Mouse (Mus musculus) embryo, embryonic 11.5 days (tissue): ENCODE results near the gene Cntn3.

Experiments
- DNase-seq: peaks from one replicate; pipeline ENCODE4 v3.0.0-alpha.2; 2012; ENCODE audit warnings: low read depth, low spot score

The Cntn3 gene

GRCm38 (mm10) chr6:102478320-102479080 lies 94.4 kb downstream of the Cntn3 start:
- no peak for DNase-seq

- no peak for DNase-seq
Measured at GRCm38 (mm10) chr6:102438353-102438752, 134.5 kb downstream of the Cntn3 start.

GRCm38 (mm10) chr6:102427549-102427948 lies 145.4 kb downstream of the Cntn3 start:
- DNase-seq = no peak

- DNase-seq = no peak
Measured at GRCm38 (mm10) chr6:102421781-102422180, 151.1 kb downstream of the Cntn3 start.

- no peak for DNase-seq
Measured at GRCm38 (mm10) chr6:102388590-102388989, 184.3 kb downstream of the Cntn3 start.

GRCm38 (mm10) chr6:102372112-102372511 lies 200.8 kb downstream of the Cntn3 start:
- DNase-seq = no peak

- no peak for DNase-seq
Measured at GRCm38 (mm10) chr6:102363880-102364279, 209.0 kb downstream of the Cntn3 start.

GRCm38 (mm10) chr6:102363291-102363832 lies 209.5 kb downstream of the Cntn3 start:
- no peak for DNase-seq

- DNase-seq = no peak
Measured at GRCm38 (mm10) chr6:102332144-102332543, 240.8 kb downstream of the Cntn3 start.

- no peak for DNase-seq
Measured at GRCm38 (mm10) chr6:102326711-102327110, 246.2 kb downstream of the Cntn3 start.

GRCm38 (mm10) chr6:102322614-102323284 lies 250.2 kb downstream of the Cntn3 start:
- no peak for DNase-seq

GRCm38 (mm10) chr6:102319755-102320154 lies 253.1 kb downstream of the Cntn3 start:
- no peak for DNase-seq

- DNase-seq = no peak
Measured at GRCm38 (mm10) chr6:102282889-102283288, 290.0 kb downstream of the Cntn3 start.

GRCm38 (mm10) chr6:102231015-102231414 lies 341.9 kb downstream of the Cntn3 start:
- DNase-seq = no peak

- DNase-seq = no peak
Measured at GRCm38 (mm10) chr6:102186316-102186715, 386.6 kb downstream of the Cntn3 start.

- peak; percentile 35 for DNase-seq
Measured at GRCm38 (mm10) chr6:102170913-102171312, 402.0 kb downstream of the Cntn3 start.

- DNase-seq = no peak
Measured at GRCm38 (mm10) chr6:102161186-102161585, 411.7 kb downstream of the Cntn3 start.

- no peak for DNase-seq
Measured at GRCm38 (mm10) chr6:102121676-102122075, 451.2 kb downstream of the Cntn3 start.

- DNase-seq = no peak
Measured at GRCm38 (mm10) chr6:102120003-102120402, 452.9 kb downstream of the Cntn3 start.

- DNase-seq = no peak
Measured at GRCm38 (mm10) chr6:102113629-102114028, 459.3 kb downstream of the Cntn3 start.
